13 mouse cellular contexts compared by ENCODE assay signal in the genomic region with DNA sequence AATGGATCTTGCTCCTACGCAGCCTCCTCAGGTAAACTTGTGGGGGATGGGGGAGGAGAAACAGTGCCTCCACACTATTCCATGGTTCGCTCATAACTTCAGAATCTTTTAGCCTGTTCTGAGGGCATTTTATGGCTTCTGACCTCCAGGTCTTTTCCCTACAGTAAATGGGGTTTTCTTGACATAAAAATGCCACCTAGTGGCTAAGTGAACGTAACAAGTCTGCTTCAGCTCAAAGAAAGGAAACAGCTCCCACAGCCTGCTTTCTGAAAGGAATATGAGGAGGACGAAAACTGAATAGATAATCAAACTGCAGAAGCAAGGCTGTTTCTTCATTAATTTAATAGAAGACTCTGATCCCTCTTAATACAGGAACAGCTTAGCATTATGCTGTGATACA.
DNase-seq lines count a peak whose midpoint lies in the region; ATAC-seq and TF ChIP-seq lines count a peak whose summit lies in the region.
"Had no signal": no experiment of that assay in that cellular context is flagged by ENCODE, and none has a peak within 500 bp of the region (broad histone marks: within the 10 kb centered on the region; RNA-seq: fewer than 3 reads in every experiment).

No protein-coding gene starts in this region.

- H3K4me1 ChIP-seq in cortical plate, adult 2 months (ENCODE audit: control insufficient read depth, insufficient read depth, low read length) = peaks cover 1% of the 10 kb centered on the region

- TF ChIP-seq POLR2A in cortical plate, adult 2 months (IDR thresholded peaks at IDR 0.05; ENCODE audit: extremely low read depth, insufficient read depth, low read length) = no peak

- intact Hi-C loops in left cerebral cortex, adult 2 months (cut with DNase I) = loop anchor here (10.0 kb wide), 1 partner anchor 1400 kb away; no protein-coding TSS in a partner anchor
- intact Hi-C loops in left cerebral cortex, postnatal 36 days (cut with DNase I) = no loop called here

- ATAC-seq in frontal cortex, adult (ENCODE audit: low TSS enrichment) = peak; percentile 90
- ATAC-seq: CD4-positive, CD25-positive, alpha-beta regulatory T cell, adult 4 months had no signal

- peak; percentile 59 for TF ChIP-seq CTCF in left cerebral cortex, adult 2 months (IDR thresholded peaks at IDR 0.05)
- TF ChIP-seq CTCF in cortical plate, adult 2 months (IDR thresholded peaks at IDR 0.05; ENCODE audit: extremely low read depth, insufficient read depth, low read length) = 0 out of 2 replicates have a peak, but pooled peaks have one; percentile 6

- DNase-seq in frontal cortex, postnatal 25 days (ENCODE audit: low spot score in 2 of 2) = no peak
- no peak for DNase-seq in left cerebral cortex, adult 2 months (ENCODE audit: extremely low spot score in 1 of 2, low spot score in 2 of 2)
- no peak for DNase-seq in left cerebral cortex, postnatal 36 days (ENCODE audit: low spot score in 2 of 2)
- peak; percentile 39 for DNase-seq in ES-CJ7 (ENCODE audit: low read depth, low spot score)
- no peak for DNase-seq in right cerebral cortex, postnatal 36 days (ENCODE audit: low spot score in 2 of 2)
- no peak for DNase-seq in adrenal gland, adult 8-10 months
- DNase-seq: cerebellum, postnatal 14 days; gastrocnemius, postnatal 10 days; thymus, postnatal 25 days had no signal

- H3K4me3 ChIP-seq in left cerebral cortex, adult 2 months = no peak overlapping the region
- H3K4me3 ChIP-seq in cortical plate, adult 2 months (ENCODE audit: insufficient read depth, low read length) = no peak overlapping the region
- H3K4me3 ChIP-seq: heart, embryonic 13.5 days had no signal

- no peak overlapping the region for H3K27ac ChIP-seq in left cerebral cortex, adult 2 months
- H3K27ac ChIP-seq in cortical plate, adult 2 months (ENCODE audit: insufficient read depth, low read length) = no peak overlapping the region
- H3K27ac ChIP-seq: heart, embryonic 13.5 days had no signal
